Mouse (Mus musculus) brain, embryonic 18.5 days (tissue): ENCODE data around the gene Syde2.

Experiments used
- DNase-seq: peaks from one replicate; pipeline ENCODE4 v3.0.0-alpha.2; 2012; ENCODE audit warnings: low read depth, low spot score

Gene Syde2

DNA sequence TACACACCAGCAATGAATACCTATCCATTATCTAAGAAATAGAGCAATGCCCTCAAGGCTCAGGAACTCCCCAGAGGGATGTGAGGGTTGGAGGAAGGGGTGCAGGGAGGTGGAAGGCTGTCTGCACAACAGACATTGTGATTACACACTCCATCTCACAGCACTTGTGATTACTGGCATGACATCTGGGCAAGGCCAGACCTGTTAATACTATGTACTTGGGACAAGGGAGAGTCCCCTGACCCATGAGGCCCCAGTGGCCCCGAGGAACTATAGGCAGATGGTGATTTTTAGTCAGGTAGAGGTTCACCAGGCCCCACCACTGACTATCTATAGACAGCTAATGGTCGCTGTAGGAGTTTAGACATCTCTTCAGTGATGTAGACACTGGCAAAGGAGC, 66.2 kb downstream of the Syde2 start:
- no peak for DNase-seq

DNA sequence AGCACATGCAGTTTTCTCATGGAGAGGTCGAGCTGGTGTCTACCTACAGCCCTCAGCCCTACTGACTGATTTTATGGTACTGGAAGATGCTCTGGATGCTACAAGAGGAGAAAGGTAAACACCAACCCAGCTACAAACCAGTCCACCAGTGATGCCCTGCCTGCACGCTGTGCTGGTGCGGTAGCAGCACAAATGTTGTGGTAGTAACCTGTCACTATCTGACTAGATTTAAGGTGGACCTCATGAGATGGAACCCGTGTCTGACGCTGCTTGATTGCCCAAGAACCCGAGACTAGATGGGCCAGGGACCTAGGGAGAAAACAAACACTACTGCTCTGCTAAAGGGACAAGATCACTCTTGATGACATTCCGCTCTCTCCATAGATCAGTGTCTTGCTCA, 69.5 kb downstream of the Syde2 start:
- no peak for DNase-seq

DNA sequence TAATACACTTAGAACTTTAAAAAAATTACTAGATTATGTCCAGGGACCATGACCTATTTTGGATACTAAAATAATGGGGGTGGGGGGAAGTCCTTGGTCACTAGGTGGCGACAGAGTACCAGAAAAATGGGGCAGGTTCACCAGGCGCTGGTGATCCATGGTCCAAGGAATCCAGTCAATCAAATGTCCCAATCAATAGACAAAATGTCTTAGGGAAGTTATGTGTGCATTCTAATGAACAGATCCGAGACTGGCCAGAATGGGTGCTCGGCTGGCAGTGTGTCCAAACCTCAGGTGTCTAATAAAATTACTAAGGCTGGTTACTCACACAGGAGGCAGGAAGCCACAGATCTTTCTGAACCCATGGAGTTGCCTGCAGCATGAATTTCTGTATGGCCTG, 70.6 kb downstream of the Syde2 start:
- DNase-seq: no peak

DNA sequence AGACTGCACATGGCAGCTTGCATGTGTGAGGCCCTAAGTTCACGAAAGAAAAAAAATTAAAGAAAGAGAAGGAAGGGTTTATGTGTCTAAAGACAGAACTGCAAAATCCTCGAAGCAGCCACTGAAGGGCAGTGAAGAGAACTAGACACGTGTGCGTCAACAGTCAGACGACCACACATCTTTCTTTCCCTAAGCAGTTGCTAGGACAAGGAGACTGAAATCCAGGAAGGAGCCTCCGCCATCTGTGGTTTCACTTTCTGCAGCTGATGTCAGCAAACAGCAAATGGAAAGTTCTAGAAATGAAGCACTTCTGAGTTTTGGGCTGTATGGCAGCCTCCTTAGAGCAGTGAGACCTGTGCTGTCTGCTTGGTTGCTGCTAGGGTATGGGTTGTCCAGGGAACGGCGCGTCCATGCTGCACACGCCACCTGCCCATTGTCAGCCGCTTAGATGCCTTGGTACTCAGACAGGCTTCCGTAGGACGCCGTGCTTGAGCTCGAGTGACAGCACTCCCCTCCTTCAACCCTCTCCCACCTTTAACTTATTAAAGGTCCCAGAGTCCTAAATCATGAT, 71.8 kb downstream of the Syde2 start:
- no peak for DNase-seq

DNA sequence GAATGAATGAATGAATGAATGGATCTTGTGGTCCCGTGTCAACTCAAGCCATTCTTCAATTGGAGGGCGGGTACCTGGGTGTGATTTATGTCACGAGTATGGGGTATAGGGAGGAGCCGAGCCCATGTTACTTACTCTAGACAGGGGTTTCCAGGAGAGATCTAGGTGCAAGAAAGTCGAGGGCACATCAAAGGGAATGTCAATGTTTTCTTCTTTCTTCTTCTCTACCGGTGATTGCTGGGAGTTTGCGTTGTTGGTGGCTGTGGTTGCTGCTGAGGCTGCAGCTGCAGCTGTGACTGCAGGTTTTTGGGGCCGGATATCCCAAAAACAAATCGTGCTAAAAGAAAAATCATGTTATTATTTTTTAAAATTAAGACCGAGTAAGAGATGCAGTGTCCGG, 75.5 kb downstream of the Syde2 start:
- no peak for DNase-seq

DNA sequence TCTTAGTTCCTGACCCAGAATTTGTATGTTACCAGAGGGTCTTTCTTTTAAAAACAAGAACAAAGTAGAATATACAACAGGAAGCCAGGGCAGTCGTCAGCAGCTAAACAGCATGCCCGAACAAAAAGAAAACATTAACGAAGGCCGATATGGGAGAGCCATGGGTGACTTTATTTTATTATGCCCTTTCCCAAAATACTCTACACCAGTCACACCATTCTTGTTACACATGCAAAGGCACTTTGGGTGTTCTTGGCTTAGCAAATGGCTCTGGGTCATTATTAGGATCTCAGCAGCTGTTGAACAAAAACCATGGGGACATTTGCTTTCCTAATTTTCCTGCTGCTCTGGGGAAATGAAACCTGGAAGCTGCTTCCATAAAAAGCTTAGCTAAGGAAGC, 81.6 kb downstream of the Syde2 start:
- no peak for DNase-seq
